Mouse (Mus musculus) E14TG2a.4 (cell line): Measurements from ENCODE around the gene Plcd1.

Source experiments
- CTCF ChIP-seq: conservative IDR thresholded peaks from 2 replicates; pipeline ENCODE4 v1.5.1; 2014; ENCODE audit warnings: low read length
- NANOG ChIP-seq: IDR thresholded peaks from 2 replicates; pipeline ENCODE4 v1.6.1; 2014; ENCODE audit warnings: borderline replicate concordance, low read length, mixed read lengths
- POU5F1 ChIP-seq: IDR thresholded peaks from 2 replicates; pipeline ENCODE4 v1.6.1; 2014; ENCODE audit warnings: low read length, borderline replicate concordance

GRCm38 (mm10) chr9:119037076-119037730, 56.1 kb downstream of the Plcd1 start:
- TF ChIP-seq CTCF (no peak), POU5F1 (no peak), NANOG (no peak)
